Mouse (Mus musculus) fat pad, adult 2 months (tissue): ENCODE data around the gene Aig1.

Source experiments
- DNase-seq: peaks from one replicate; pipeline ENCODE4 v3.0.0-alpha.2; 2011; ENCODE audit warnings: low read depth, low spot score; ENCODE audit errors: extremely low read depth

Aig1 gene

GRCm38 (mm10) chr10:13850071-13850470 lies 18.7 kb downstream of the Aig1 start:
- no peak for DNase-seq

GRCm38 (mm10) chr10:13849205-13849604 lies 19.6 kb downstream of the Aig1 start:
- DNase-seq, result no peak

GRCm38 (mm10) chr10:13844864-13845263 lies 23.9 kb downstream of the Aig1 start:
- no peak for DNase-seq

- no peak for DNase-seq
Observed at GRCm38 (mm10) chr10:13843746-13844145, 25.0 kb downstream of the Aig1 start.

DNA sequence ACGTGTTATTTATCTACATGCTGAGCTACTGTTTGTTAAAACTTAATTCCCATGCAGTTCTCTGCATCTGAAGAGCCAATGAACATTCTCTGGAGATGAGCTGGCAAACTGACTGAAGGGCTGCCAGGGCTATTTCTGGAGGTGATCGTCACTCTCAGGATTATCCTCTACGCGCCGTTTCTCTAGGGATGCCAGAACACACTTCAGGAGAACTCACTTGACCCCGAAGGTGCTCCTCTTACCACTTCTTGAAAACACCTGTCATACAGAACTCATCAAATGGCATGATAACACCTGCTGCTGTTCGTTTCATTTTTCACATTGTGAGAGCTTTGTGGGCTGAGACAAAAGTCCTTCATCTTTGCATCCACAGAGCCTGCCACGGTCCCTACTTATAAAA lies 25.9 kb downstream of the Aig1 start:
- DNase-seq, result no peak

GRCm38 (mm10) chr10:13838511-13839126 lies 30.2 kb downstream of the Aig1 start:
- no peak for DNase-seq

GRCm38 (mm10) chr10:13837709-13838456 lies 30.9 kb downstream of the Aig1 start:
- no peak for DNase-seq

GRCm38 (mm10) chr10:13836956-13837355 lies 31.8 kb downstream of the Aig1 start:
- DNase-seq, result no peak

GRCm38 (mm10) chr10:13835737-13836475 lies 32.9 kb downstream of the Aig1 start:
- DNase-seq, result no peak

GRCm38 (mm10) chr10:13834056-13834455 lies 34.7 kb downstream of the Aig1 start:
- DNase-seq, result no peak

DNA sequence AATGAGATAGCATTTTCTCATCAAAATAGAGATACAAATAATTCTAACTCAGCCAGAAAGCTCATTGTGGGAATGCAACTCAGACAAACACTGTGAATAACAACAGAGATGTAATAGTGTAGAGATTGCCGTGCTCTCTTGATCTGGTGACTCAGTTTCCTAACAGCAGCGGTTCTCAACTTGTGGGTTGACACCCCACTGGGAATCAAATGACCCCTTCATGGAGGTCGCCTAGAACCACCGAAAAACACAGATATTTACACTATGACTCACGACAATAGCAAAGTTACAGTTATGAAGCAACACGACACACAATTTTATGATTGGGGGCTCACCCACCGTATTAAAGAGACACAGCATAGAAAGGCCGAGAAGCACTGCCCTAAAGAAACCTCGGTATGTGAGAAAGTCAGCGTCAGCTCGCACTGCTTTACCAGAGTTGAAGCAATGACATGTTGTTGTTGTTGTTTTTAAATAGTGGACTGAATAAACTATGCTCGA lies 35.7 kb downstream of the Aig1 start:
- no peak for DNase-seq

DNA sequence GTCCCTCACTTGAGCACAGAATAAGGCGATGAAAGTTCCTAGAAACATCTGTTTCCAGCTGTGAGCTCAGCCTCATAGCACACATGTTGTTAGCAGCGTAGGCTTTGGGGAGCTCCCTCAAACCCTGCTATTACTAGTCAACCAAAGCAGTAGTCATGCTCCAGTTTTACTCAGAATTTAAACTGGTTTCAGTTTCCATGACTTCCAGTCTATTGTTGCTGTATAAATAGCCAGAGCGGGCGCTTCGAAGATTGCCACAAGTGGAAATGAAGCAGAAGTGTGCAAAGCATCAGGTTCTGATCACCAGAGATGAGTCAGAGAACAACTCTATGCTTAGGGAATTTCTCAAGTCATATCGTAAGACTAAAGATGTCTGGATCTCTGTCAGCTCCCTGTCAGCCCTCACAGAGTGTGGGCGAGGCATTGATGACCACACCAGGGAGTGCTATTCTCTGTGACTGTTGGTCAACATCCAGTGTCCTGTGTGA lies 36.2 kb downstream of the Aig1 start:
- peak; percentile 19 for DNase-seq

- DNase-seq, result no peak
Observed at GRCm38 (mm10) chr10:13827150-13827549, 41.6 kb downstream of the Aig1 start.

- DNase-seq, result no peak
Observed at GRCm38 (mm10) chr10:13813591-13813990, 55.2 kb downstream of the Aig1 start.

- no peak for DNase-seq
Observed at GRCm38 (mm10) chr10:13808291-13808690, 60.5 kb downstream of the Aig1 start.

DNA sequence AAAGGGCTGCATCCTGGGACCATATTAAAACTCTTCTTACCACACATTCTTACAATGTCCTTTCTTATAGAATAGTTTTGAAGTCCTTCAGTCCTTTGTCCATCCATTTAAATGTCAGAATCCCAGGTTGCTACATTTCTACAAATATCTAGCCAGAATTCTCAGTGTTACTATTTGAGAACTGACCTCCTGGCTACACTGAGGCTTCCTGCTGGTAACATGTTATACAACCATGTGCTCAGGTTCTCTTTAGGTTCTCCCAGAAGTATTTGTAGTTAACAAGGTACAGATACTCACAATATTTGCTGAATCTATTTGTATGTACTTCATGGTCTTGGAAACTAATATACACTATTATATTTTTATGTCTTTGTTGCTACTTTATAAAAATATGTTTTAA lies 62.0 kb downstream of the Aig1 start:
- no peak for DNase-seq

DNA sequence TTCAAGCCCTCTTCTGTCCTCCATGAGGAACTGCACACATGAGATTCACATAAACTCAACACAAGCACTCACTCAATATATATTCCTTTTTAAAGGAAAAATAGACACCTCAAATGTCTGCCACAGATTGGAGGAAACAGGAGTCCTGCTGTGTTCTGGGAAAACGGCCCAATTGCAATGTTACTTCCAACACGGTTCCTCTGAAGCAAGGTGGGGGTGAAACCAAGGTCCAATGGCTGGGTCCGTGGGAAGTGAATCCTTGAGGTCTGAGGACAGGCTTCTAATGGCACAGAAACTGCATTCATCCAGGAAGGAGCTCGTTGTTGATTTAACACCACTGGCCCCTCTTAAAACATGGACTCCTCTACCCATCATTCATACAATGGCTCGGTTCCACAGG lies 67.5 kb downstream of the Aig1 start:
- DNase-seq, result no peak

DNA sequence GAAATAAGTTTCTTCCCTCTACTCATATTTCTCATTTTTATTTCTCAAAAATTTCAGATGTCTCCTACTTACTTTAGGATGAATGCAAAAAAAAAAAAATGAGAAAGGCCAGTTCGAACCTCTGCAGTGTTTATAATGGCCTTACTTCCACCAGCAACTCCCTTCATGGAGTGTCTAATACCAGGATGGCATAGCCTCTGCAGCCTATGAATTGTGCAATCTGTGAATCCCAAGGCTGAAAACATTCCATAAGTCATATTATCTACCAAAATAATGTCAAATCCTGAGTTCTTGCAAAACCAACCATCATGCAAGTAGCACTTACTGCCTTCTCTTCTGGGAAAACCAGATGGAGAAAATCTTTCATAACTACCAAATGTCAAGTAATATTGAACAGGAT lies 75.3 kb downstream of the Aig1 start:
- DNase-seq, result no peak

GRCm38 (mm10) chr10:13792788-13793187 lies 76.0 kb downstream of the Aig1 start:
- no peak for DNase-seq

DNA sequence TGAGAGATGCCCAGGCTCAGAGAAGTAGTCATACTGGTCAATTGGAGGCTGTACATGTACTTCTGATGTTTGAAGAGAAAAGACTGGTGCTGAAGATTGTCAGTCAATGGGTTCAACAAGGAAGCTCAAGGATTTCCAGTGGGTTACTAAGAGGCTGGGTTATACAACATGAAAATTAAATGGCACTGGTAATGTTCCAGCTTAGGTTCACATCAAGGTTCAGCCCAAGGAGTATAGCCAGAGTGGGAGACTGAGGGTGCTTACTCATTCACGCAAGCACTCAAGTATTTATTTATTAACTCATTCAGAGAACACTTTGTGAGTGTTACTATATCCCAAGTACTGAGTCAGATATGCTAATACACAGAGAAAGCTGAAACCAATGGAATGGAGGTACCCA lies 79.2 kb downstream of the Aig1 start:
- DNase-seq, result no peak

DNA sequence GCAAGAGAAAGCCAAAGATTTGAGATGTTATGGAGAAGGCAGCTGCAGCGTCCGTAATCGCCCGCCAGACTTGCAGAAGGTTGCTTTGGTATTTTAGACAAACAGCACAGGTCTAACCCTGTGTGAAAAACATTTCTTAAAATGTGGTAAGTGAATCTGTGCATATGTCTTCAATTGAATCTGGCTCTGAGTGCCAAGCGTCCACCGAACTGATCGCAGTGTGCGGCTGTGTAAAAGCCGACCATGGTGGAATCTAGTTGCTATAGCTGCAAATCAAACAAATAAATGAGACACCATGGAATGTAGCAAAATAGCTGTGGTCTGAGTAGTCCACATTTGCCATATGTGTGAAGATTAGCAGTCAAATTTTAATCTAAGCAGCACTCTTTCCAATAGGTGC lies 80.7 kb downstream of the Aig1 start:
- no peak for DNase-seq

DNA sequence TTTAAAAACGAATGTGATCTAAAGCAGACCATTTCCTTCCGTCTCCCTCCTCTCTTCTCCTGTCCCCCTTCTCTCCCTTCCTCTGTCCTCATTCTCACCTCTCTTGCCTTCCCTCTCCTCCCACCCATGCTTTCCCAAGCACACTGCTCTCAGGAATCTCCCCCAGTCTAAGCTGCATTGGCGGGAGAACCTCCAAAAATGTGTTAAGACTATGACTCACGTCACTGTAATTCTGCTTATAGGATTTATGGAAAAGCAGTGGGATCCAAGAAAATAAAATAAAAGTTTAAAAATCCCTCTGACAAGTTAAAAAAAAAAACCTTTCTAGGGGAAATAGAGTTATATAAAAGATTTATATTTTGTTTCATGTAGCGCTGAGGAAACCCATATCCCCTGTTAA lies 86.0 kb downstream of the Aig1 start:
- no peak for DNase-seq
